Mouse (Mus musculus): Measurements from ENCODE around the gene Prok2. TPM values are rescaled to one million over a fixed set of nuclear protein-coding genes. Genes with fewer than 3 reads are reported as not detected.

Gene Prok2
- not detected in 2 replicates for polyA plus RNA-seq (2014; fragmentation: Nextera tagmentation; extraction: Ambion mirVana)

- Histone ChIP-seq H3K9me3 (ENCODE audit: control insufficient read depth, low read length) (no peaks in the 10 kb centered on the region), H3K9ac (ENCODE audit: low read depth, low read length) (peak within 1 kb of the TSS; percentile 37; the same call in 1 of the 2 replicates), H3K36me3 (ENCODE audit: control insufficient read depth, insufficient read depth, low read length) (no peaks in the 10 kb centered on the region), H3K27ac (ENCODE audit: low read depth, low read length) (no peak within 1 kb of the TSS), H3K27me3 (ENCODE audit: control insufficient read depth, insufficient read depth, low read length) (peaks cover 40% of the 10 kb centered on the region), H3K4me3 (ENCODE audit: low read length) (peak within 1 kb of the TSS; percentile 51), H3K4me2 (replicated peaks; ENCODE audit: low read depth, low read length) (peak within 1 kb of the TSS; percentile 95), H3K4me1 (ENCODE audit: control insufficient read depth, insufficient read depth, low read length) (peaks cover 11% of the 10 kb centered on the region)
- under 1% methylated on average over 52 of the region's 61 CpGs for WGBS
- ATAC-seq (ENCODE audit: low FRiP score, low TSS enrichment) = no peak
Measured at GRCm38 (mm10) chr6:99725971-99726561, at the start of gene Prok2. TSS of gene Prok2 (minus strand) at chr6:99726392.

- WGBS = 64% methylated on average over 10 of the region's 10 CpGs
- H3K9me3 ChIP-seq (ENCODE audit: control insufficient read depth, low read length) = no peaks in the 10 kb centered on the region
Measured at GRCm38 (mm10) chr6:99774680-99775079, 48.5 kb upstream of the Prok2 start.

GRCm38 (mm10) chr6:99768495-99768894 is 42.3 kb upstream of the Prok2 start:
- H3K4me3 ChIP-seq (ENCODE audit: low read length) = no peak overlapping the region
- no peak for ATAC-seq (ENCODE audit: low FRiP score, low TSS enrichment)
- H3K9me3 ChIP-seq (ENCODE audit: control insufficient read depth, low read length) = no peaks in the 10 kb centered on the region
- H3K27ac ChIP-seq (ENCODE audit: low read depth, low read length) = no peak overlapping the region
- no peak overlapping the region for H3K4me2 ChIP-seq (replicated peaks; ENCODE audit: low read depth, low read length)
- 37% methylated on average over 5 of the region's 5 CpGs for WGBS
- H3K4me1 ChIP-seq (ENCODE audit: control insufficient read depth, insufficient read depth, low read length) = no peaks in the 10 kb centered on the region
- H3K27me3 ChIP-seq (ENCODE audit: control insufficient read depth, insufficient read depth, low read length) = no peaks in the 10 kb centered on the region
- no peak overlapping the region for H3K9ac ChIP-seq (ENCODE audit: low read depth, low read length)
- no peaks in the 10 kb centered on the region for H3K36me3 ChIP-seq (ENCODE audit: control insufficient read depth, insufficient read depth, low read length)

More at GRCm38 (mm10) chr6:99774680-99775079, 48.5 kb upstream of the Prok2 start:
- H3K36me3 ChIP-seq (ENCODE audit: control insufficient read depth, insufficient read depth, low read length) = no peaks in the 10 kb centered on the region
- H3K9ac ChIP-seq (ENCODE audit: low read depth, low read length) = no peak overlapping the region
- H3K4me1 ChIP-seq (ENCODE audit: control insufficient read depth, insufficient read depth, low read length) = no peaks in the 10 kb centered on the region
- ATAC-seq (ENCODE audit: low FRiP score, low TSS enrichment) = no peak
- no peak overlapping the region for H3K4me3 ChIP-seq (ENCODE audit: low read length)
- no peak overlapping the region for H3K27ac ChIP-seq (ENCODE audit: low read depth, low read length)
- H3K4me2 ChIP-seq (replicated peaks; ENCODE audit: low read depth, low read length) = no peak overlapping the region
- no peaks in the 10 kb centered on the region for H3K27me3 ChIP-seq (ENCODE audit: control insufficient read depth, insufficient read depth, low read length)

- no peak for ATAC-seq (ENCODE audit: low FRiP score, low TSS enrichment)
- no peak overlapping the region for H3K27ac ChIP-seq (ENCODE audit: low read depth, low read length)
- no peak overlapping the region for H3K9ac ChIP-seq (ENCODE audit: low read depth, low read length)
- no peak overlapping the region for H3K4me3 ChIP-seq (ENCODE audit: low read length)
- H3K9me3 ChIP-seq (ENCODE audit: control insufficient read depth, low read length) = no peaks in the 10 kb centered on the region
- no peaks in the 10 kb centered on the region for H3K27me3 ChIP-seq (ENCODE audit: control insufficient read depth, insufficient read depth, low read length)
- WGBS = 84% methylated on average over 3 of the region's 3 CpGs
- H3K4me2 ChIP-seq (replicated peaks; ENCODE audit: low read depth, low read length) = no peak overlapping the region
- no peaks in the 10 kb centered on the region for H3K4me1 ChIP-seq (ENCODE audit: control insufficient read depth, insufficient read depth, low read length)
- H3K36me3 ChIP-seq (ENCODE audit: control insufficient read depth, insufficient read depth, low read length) = no peaks in the 10 kb centered on the region
Measured at GRCm38 (mm10) chr6:99764916-99765315, 38.7 kb upstream of the Prok2 start.

- WGBS = 72% methylated on average over 14 of the region's 14 CpGs
- no peaks in the 10 kb centered on the region for H3K36me3 ChIP-seq (ENCODE audit: control insufficient read depth, insufficient read depth, low read length)
- ATAC-seq (ENCODE audit: low FRiP score, low TSS enrichment) = no peak
Measured at GRCm38 (mm10) chr6:99762069-99762985, 36.1 kb upstream of the Prok2 start.

GRCm38 (mm10) chr6:99756105-99756504 is 29.9 kb upstream of the Prok2 start:
- Histone ChIP-seq H3K27ac (ENCODE audit: low read depth, low read length) (no peak overlapping the region), H3K9me3 (ENCODE audit: control insufficient read depth, low read length) (no peaks in the 10 kb centered on the region), H3K4me3 (ENCODE audit: low read length) (no peak overlapping the region), H3K36me3 (ENCODE audit: control insufficient read depth, insufficient read depth, low read length) (no peaks in the 10 kb centered on the region), H3K9ac (ENCODE audit: low read depth, low read length) (no peak overlapping the region), H3K27me3 (ENCODE audit: control insufficient read depth, insufficient read depth, low read length) (0 out of 2 replicates have a peak, but pooled peaks cover 2% of the 10 kb centered on the region), H3K4me1 (ENCODE audit: control insufficient read depth, insufficient read depth, low read length) (no peaks in the 10 kb centered on the region), H3K4me2 (replicated peaks; ENCODE audit: low read depth, low read length) (no peak overlapping the region)
- whole genome bisulfite sequencing = 91% methylated on average over 9 of the region's 9 CpGs
- ATAC-seq (ENCODE audit: low FRiP score, low TSS enrichment) = no peak

More at GRCm38 (mm10) chr6:99762069-99762985, 36.1 kb upstream of the Prok2 start:
- H3K27me3 ChIP-seq (ENCODE audit: control insufficient read depth, insufficient read depth, low read length) = no peaks in the 10 kb centered on the region
- H3K4me2 ChIP-seq (replicated peaks; ENCODE audit: low read depth, low read length) = no peak overlapping the region
- no peak overlapping the region for H3K9ac ChIP-seq (ENCODE audit: low read depth, low read length)
- H3K9me3 ChIP-seq (ENCODE audit: control insufficient read depth, low read length) = no peaks in the 10 kb centered on the region
- no peaks in the 10 kb centered on the region for H3K4me1 ChIP-seq (ENCODE audit: control insufficient read depth, insufficient read depth, low read length)
- no peak overlapping the region for H3K4me3 ChIP-seq (ENCODE audit: low read length)
- no peak overlapping the region for H3K27ac ChIP-seq (ENCODE audit: low read depth, low read length)

GRCm38 (mm10) chr6:99751308-99751707 is 25.1 kb upstream of the Prok2 start:
- ATAC-seq (ENCODE audit: low FRiP score, low TSS enrichment) = no peak
- WGBS = 58% methylated on average over 6 of the region's 6 CpGs

GRCm38 (mm10) chr6:99746275-99746674 is 20.1 kb upstream of the Prok2 start:
- no peak overlapping the region for H3K4me2 ChIP-seq (replicated peaks; ENCODE audit: low read depth, low read length)
- 80% methylated on average over 5 of the region's 5 CpGs for WGBS
- H3K4me1 ChIP-seq (ENCODE audit: control insufficient read depth, insufficient read depth, low read length) = no peaks in the 10 kb centered on the region
- no peak for ATAC-seq (ENCODE audit: low FRiP score, low TSS enrichment)
- H3K9ac ChIP-seq (ENCODE audit: low read depth, low read length) = no peak overlapping the region
- no peaks in the 10 kb centered on the region for H3K9me3 ChIP-seq (ENCODE audit: control insufficient read depth, low read length)
- no peak overlapping the region for H3K27ac ChIP-seq (ENCODE audit: low read depth, low read length)
- 0 out of 2 replicates have a peak, but pooled peaks cover under 1% of the 10 kb centered on the region for H3K27me3 ChIP-seq (ENCODE audit: control insufficient read depth, insufficient read depth, low read length)
- H3K36me3 ChIP-seq (ENCODE audit: control insufficient read depth, insufficient read depth, low read length) = no peaks in the 10 kb centered on the region
- no peak overlapping the region for H3K4me3 ChIP-seq (ENCODE audit: low read length)

More at GRCm38 (mm10) chr6:99751308-99751707, 25.1 kb upstream of the Prok2 start:
- H3K9ac ChIP-seq (ENCODE audit: low read depth, low read length) = no peak overlapping the region
- no peak overlapping the region for H3K4me2 ChIP-seq (replicated peaks; ENCODE audit: low read depth, low read length)
- H3K4me3 ChIP-seq (ENCODE audit: low read length) = no peak overlapping the region
- H3K27ac ChIP-seq (ENCODE audit: low read depth, low read length) = no peak overlapping the region
- H3K27me3 ChIP-seq (ENCODE audit: control insufficient read depth, insufficient read depth, low read length) = 0 out of 2 replicates have a peak, but pooled peaks cover 2% of the 10 kb centered on the region
- no peaks in the 10 kb centered on the region for H3K4me1 ChIP-seq (ENCODE audit: control insufficient read depth, insufficient read depth, low read length)
- H3K36me3 ChIP-seq (ENCODE audit: control insufficient read depth, insufficient read depth, low read length) = no peaks in the 10 kb centered on the region
- no peaks in the 10 kb centered on the region for H3K9me3 ChIP-seq (ENCODE audit: control insufficient read depth, low read length)

GRCm38 (mm10) chr6:99742866-99743265 is 16.7 kb upstream of the Prok2 start:
- ATAC-seq (ENCODE audit: low FRiP score, low TSS enrichment) = no peak
- Histone ChIP-seq H3K4me2 (replicated peaks; ENCODE audit: low read depth, low read length) (no peak overlapping the region), H3K9ac (ENCODE audit: low read depth, low read length) (no peak overlapping the region)

More at GRCm38 (mm10) chr6:99742866-99743265, 16.7 kb upstream of the Prok2 start:
- WGBS = 82% methylated on average over 3 of the region's 3 CpGs
- Histone ChIP-seq H3K27me3 (ENCODE audit: control insufficient read depth, insufficient read depth, low read length) (no peaks in the 10 kb centered on the region), H3K27ac (ENCODE audit: low read depth, low read length) (no peak overlapping the region), H3K4me1 (ENCODE audit: control insufficient read depth, insufficient read depth, low read length) (no peaks in the 10 kb centered on the region), H3K36me3 (ENCODE audit: control insufficient read depth, insufficient read depth, low read length) (no peaks in the 10 kb centered on the region), H3K4me3 (ENCODE audit: low read length) (no peak overlapping the region), H3K9me3 (ENCODE audit: control insufficient read depth, low read length) (no peaks in the 10 kb centered on the region)

All from kidney, embryonic 14.5 days (tissue).